Mouse (Mus musculus): ENCODE measurements at regions not wholly inside any gene's neighbourhood (a gene's known extent, or its start where the extent isn't known, plus 50 kb on each side); places are given as distances from the start of the nearest gene placed in this dataset.

DNA sequence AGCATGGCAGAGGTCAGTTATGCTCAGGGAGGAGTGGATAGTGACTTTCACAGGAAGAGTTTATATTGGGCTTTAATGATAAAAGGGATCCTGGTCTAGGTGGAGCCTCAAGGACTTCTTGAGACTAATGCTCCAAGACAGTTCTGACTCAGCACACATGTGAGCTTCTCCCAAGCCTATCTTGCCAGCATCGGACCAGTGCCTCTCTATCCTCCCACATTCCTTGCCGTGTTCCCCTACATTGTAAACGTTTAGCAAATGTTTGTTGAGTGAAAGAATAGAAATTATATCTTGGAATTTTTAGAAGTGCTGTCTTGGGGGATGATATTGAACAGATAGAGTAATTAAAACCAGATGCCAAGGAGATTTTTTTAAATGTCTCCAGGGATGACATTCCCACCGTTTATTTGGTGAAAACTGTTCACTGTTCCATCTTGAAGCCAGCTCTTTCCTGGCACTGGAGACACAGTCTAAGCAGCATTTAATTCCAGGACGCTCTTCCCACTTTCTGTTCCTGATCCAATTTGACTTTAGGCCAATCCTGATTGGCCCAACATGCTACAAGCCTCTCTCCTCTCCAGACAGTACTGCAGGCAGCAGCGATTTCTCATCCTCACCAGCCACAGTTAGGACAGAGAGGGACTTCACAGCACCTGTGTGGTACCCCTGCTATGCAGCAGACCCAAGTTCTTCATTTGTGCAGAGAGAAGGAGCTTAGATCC lies 418.5 kb upstream of the Fam19a5 start:
- ATAC-seq (no peak), DNase-seq (ENCODE audit: low spot score) (peak; percentile 34)
- H3K9ac ChIP-seq (replicated peaks; ENCODE audit: low read length), result no peak overlapping the region
- no peaks in the 10 kb centered on the region for H3K9me3 ChIP-seq (ENCODE audit: low read length)
- WGBS, result 56% methylated on average over 6 of the region's 6 CpGs
- H3K27ac ChIP-seq, result no peak overlapping the region
- H3K4me1 ChIP-seq (ENCODE audit: insufficient read depth, low read length), result no peaks in the 10 kb centered on the region
- no peaks in the 10 kb centered on the region for H3K36me3 ChIP-seq (ENCODE audit: insufficient read depth, low read length)
- no peak for TF ChIP-seq CTCF (IDR thresholded peaks at IDR 0.05; ENCODE audit: low read depth)
- no peak overlapping the region for H3K4me2 ChIP-seq (ENCODE audit: low read depth, low read length)
- H3K4me3 ChIP-seq (ENCODE audit: low read length), result no peak overlapping the region
- no peaks in the 10 kb centered on the region for H3K27me3 ChIP-seq (ENCODE audit: insufficient read depth, low read length)

GRCm38 (mm10) chr15:87138870-87139269 lies 405.2 kb upstream of the Fam19a5 start:
- Histone ChIP-seq H3K4me1 (ENCODE audit: insufficient read depth, low read length) (no peaks in the 10 kb centered on the region), H3K9me3 (ENCODE audit: low read length) (no peaks in the 10 kb centered on the region), H3K27me3 (ENCODE audit: insufficient read depth, low read length) (no peaks in the 10 kb centered on the region), H3K27ac (no peak overlapping the region), H3K4me2 (ENCODE audit: low read depth, low read length) (no peak overlapping the region), H3K9ac (replicated peaks; ENCODE audit: low read length) (no peak overlapping the region), H3K4me3 (ENCODE audit: low read length) (no peak overlapping the region), H3K36me3 (ENCODE audit: insufficient read depth, low read length) (no peaks in the 10 kb centered on the region)
- peak; percentile 29 for DNase-seq (ENCODE audit: low spot score)
- TF ChIP-seq CTCF (IDR thresholded peaks at IDR 0.05; ENCODE audit: low read depth), result no peak
- no peak for ATAC-seq

- no peak for DNase-seq (ENCODE audit: low spot score)
- no peaks in the 10 kb centered on the region for H3K4me1 ChIP-seq (ENCODE audit: insufficient read depth, low read length)
- no peak overlapping the region for H3K9ac ChIP-seq (replicated peaks; ENCODE audit: low read length)
- ATAC-seq, result no peak
- no peak overlapping the region for H3K4me2 ChIP-seq (ENCODE audit: low read depth, low read length)
- no peak for TF ChIP-seq CTCF (IDR thresholded peaks at IDR 0.05; ENCODE audit: low read depth)
- no peaks in the 10 kb centered on the region for H3K9me3 ChIP-seq (ENCODE audit: low read length)
- no peaks in the 10 kb centered on the region for H3K36me3 ChIP-seq (ENCODE audit: insufficient read depth, low read length)
- H3K4me3 ChIP-seq (ENCODE audit: low read length), result no peak overlapping the region
- 78% methylated on average over 5 of the region's 5 CpGs for WGBS
- no peak overlapping the region for H3K27ac ChIP-seq
- H3K27me3 ChIP-seq (ENCODE audit: insufficient read depth, low read length), result no peaks in the 10 kb centered on the region
Measured at GRCm38 (mm10) chr15:87169136-87169535, 375.0 kb upstream of the Fam19a5 start.

- Histone ChIP-seq H3K4me1 (ENCODE audit: insufficient read depth, low read length) (no peaks in the 10 kb centered on the region), H3K27ac (no peak overlapping the region), H3K4me3 (ENCODE audit: low read length) (no peak overlapping the region), H3K27me3 (ENCODE audit: insufficient read depth, low read length) (no peaks in the 10 kb centered on the region), H3K4me2 (ENCODE audit: low read depth, low read length) (no peak overlapping the region), H3K36me3 (ENCODE audit: insufficient read depth, low read length) (no peaks in the 10 kb centered on the region), H3K9me3 (ENCODE audit: low read length) (no peaks in the 10 kb centered on the region), H3K9ac (replicated peaks; ENCODE audit: low read length) (no peak overlapping the region)
- no peak for TF ChIP-seq CTCF (IDR thresholded peaks at IDR 0.05; ENCODE audit: low read depth)
- no peak for ATAC-seq
- DNase-seq (ENCODE audit: low spot score), result no peak
- 73% methylated on average over 4 of the region's 4 CpGs for WGBS
Measured at GRCm38 (mm10) chr15:87170890-87171289, 373.2 kb upstream of the Fam19a5 start.

GRCm38 (mm10) chr15:87173096-87173495 lies 371.0 kb upstream of the Fam19a5 start:
- no peak overlapping the region for H3K9ac ChIP-seq (replicated peaks; ENCODE audit: low read length)
- no peaks in the 10 kb centered on the region for H3K4me1 ChIP-seq (ENCODE audit: insufficient read depth, low read length)
- no peaks in the 10 kb centered on the region for H3K27me3 ChIP-seq (ENCODE audit: insufficient read depth, low read length)
- H3K4me2 ChIP-seq (ENCODE audit: low read depth, low read length), result no peak overlapping the region
- H3K27ac ChIP-seq, result no peak overlapping the region
- 86% methylated on average over 2 of the region's 2 CpGs for WGBS
- H3K4me3 ChIP-seq (ENCODE audit: low read length), result no peak overlapping the region
- no peak for DNase-seq (ENCODE audit: low spot score)
- no peak for TF ChIP-seq CTCF (IDR thresholded peaks at IDR 0.05; ENCODE audit: low read depth)
- no peaks in the 10 kb centered on the region for H3K36me3 ChIP-seq (ENCODE audit: insufficient read depth, low read length)
- no peak for ATAC-seq
- H3K9me3 ChIP-seq (ENCODE audit: low read length), result no peaks in the 10 kb centered on the region

GRCm38 (mm10) chr15:87178646-87179045 lies 365.5 kb upstream of the Fam19a5 start:
- DNase-seq (ENCODE audit: low spot score) (no peak), ATAC-seq (no peak)
- Histone ChIP-seq H3K9me3 (ENCODE audit: low read length) (no peaks in the 10 kb centered on the region), H3K27ac (no peak overlapping the region), H3K27me3 (ENCODE audit: insufficient read depth, low read length) (no peaks in the 10 kb centered on the region), H3K4me2 (ENCODE audit: low read depth, low read length) (no peak overlapping the region), H3K4me3 (ENCODE audit: low read length) (no peak overlapping the region), H3K4me1 (ENCODE audit: insufficient read depth, low read length) (no peaks in the 10 kb centered on the region), H3K9ac (replicated peaks; ENCODE audit: low read length) (no peak overlapping the region), H3K36me3 (ENCODE audit: insufficient read depth, low read length) (no peaks in the 10 kb centered on the region)
- WGBS, result 86% methylated on average over 7 of the region's 7 CpGs
- TF ChIP-seq CTCF (IDR thresholded peaks at IDR 0.05; ENCODE audit: low read depth), result no peak

DNA sequence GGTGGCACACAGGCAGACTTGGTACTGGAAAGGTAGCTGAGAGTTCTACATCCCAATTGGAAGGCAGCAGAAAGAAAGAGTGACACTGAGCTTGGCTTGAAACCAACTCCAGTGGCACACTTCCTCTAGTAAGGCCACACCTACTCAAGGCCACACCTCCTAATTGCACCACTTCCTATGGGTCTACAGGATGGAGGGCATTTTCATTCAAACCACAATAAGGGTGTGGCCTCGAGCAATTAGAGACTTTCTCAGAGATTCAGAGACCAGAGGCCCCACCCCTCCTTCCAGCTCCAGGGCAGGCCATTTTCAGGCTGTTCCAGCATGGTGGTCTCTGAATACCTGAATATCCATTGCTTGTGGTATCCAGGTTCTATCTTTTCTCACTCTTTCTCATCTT lies 363.3 kb upstream of the Fam19a5 start:
- WGBS, result 92% methylated on average over 1 of the region's 1 CpGs
- no peaks in the 10 kb centered on the region for H3K9me3 ChIP-seq (ENCODE audit: low read length)
- ATAC-seq (no peak), DNase-seq (ENCODE audit: low spot score) (no peak)
- no peaks in the 10 kb centered on the region for H3K27me3 ChIP-seq (ENCODE audit: insufficient read depth, low read length)
- H3K36me3 ChIP-seq (ENCODE audit: insufficient read depth, low read length), result no peaks in the 10 kb centered on the region
- H3K27ac ChIP-seq, result no peak overlapping the region
- H3K4me2 ChIP-seq (ENCODE audit: low read depth, low read length), result no peak overlapping the region
- no peak overlapping the region for H3K9ac ChIP-seq (replicated peaks; ENCODE audit: low read length)
- no peaks in the 10 kb centered on the region for H3K4me1 ChIP-seq (ENCODE audit: insufficient read depth, low read length)
- no peak overlapping the region for H3K4me3 ChIP-seq (ENCODE audit: low read length)
- no peak for TF ChIP-seq CTCF (IDR thresholded peaks at IDR 0.05; ENCODE audit: low read depth)
